Mouse (Mus musculus) lung, postnatal 4 days (tissue): ENCODE measurements around the gene Grb10.

Experiments
- DNase-seq, 2 experiments: peaks; one replicate each; pipeline ENCODE4 v3.0.0; 2021

Gene Grb10

DNA sequence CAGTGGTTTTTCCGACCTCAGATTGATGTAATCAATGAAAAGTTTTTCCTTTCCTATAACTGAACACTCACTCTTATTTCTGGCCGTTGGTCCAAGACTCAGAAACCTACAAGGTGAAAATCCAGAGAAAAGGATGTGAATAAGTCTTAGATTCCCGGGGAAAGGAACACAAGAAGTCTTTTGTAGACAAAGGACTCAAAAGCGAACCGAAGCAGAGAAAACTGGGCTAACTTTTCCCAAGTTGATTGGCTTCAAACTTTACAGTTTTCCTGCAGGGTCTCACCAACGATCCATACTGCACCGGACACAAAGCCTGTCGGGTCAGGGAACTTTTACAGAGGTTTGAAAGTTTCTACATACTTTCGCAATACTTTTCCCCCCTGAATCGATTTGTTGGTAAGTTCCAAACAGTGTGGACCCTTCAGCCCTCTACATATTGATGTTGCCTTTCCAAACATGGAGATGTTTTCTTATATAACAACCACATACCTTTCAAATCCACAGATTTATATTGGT is at the start of gene Grb10:
Gene Grb10, minus strand, starts transcription at position 214 of the 516 bp plus-strand sequence.
- no peak for DNase-seq

DNA sequence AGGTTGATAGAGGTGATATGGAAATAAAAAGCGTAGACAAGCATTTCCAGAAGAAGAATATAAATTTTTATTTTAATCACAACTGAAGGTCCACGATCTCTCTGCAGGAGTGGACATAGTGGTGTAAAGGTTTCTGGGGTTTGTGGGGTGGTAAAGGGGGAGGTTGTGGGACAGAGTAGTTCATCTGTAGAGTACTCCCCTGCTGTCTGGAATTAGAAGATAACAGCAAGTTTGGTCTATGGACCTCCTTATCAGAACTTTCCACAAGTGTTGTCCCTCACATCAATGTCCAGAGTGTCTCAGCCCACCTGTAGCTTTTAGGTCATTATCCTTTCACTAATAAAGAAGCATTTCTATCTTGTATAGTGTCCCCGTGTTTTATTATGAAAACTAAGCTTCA is 43.2 kb upstream of the Grb10 start:
- no peak for DNase-seq

DNA sequence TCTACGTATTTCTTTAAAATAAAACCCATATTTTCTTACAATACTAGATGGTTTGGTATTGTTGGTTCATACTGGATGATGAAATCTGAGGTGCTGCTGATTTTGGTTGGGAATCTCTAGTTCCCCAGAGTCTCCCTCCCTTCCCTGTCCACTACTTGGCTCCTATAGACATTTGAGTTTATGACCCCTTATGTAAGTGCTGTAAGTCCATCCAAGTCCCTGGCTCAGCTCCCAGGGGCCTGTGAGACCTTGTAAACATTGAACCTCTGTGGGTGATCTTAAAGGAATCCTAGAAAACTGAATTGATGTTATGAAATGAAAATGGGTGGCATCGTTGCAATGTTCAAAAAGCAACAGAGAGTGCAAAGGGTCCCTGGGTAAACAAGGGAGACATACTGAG is 40.7 kb upstream of the Grb10 start:
- DNase-seq, result no peak

DNA sequence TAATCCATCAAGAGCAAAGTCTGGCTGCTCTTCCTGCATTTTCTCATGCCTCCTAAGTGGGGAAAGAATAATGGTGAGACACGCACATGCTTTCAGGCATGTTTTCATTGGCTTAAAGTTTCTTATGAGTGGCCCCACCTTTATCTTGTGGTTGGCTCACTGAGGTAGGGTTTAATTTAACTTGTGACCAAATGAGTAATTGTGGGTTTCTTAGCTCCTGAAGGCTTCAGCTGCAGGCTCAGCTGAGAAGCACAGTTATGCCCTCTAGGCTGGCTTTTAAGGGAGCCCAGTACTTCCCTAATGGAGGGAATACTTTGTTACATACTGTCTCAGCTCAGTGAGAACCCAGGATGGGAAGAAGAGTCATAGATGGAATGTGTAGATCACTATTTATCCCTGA is 37.0 kb upstream of the Grb10 start:
- DNase-seq, result no peak

DNA sequence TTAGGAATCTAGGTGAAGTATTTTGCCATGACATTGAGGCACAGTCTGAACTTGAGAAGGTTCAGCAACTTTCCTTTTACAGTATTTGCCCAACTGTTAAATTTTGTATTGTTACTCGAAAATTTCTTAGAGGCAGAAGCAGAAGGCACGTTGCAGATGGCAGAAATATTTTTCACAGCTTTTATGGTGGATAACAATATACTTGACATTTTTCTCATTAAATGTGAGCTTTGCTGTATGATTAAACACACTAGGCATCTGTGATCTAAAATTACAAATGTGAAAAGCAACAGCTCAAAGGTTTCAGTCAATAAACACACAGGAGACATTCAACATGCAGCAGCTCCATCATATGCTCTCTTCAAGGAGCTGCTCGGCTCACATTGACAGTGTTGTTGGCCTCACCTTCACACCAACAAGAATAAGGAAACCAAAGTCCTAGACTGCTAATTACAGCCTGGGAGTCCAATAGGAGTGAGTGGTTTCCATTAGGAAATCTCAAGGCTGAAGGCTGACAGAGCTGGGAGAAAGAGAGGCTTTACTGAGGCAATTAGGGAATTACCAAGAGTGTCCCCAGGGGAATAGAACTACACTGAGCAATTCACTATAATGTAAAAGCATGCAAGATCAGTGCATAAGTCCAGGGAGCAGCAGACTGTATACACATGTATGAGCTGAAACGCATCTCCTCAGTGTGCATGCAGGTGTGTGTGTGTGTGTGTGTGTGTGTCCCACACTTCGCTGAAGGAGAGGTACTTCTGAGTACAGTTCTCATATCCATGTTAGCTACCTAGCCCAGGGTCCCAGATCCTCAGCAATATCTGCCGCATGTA is 35.1 kb upstream of the Grb10 start:
- DNase-seq, result no peak

DNA sequence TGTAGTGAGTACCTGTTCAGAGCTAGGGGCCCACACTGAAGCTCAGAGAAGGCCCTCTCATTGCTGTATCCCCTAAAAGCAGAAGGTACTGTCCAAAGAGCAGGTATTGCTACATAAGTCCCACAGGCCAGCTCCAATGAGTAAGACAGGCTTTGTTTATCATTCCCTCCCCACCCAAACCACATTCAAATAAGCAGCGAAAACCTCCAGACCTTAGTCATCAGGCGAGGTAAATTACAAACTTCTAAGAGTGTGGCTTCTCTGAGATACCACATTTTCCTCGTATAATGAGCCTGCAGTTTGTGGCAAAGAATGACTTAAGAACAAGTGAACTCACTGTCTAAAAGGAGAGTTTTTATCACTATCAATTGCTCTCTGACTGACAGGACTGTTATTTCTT is 33.8 kb upstream of the Grb10 start:
- DNase-seq, result no peak

DNA sequence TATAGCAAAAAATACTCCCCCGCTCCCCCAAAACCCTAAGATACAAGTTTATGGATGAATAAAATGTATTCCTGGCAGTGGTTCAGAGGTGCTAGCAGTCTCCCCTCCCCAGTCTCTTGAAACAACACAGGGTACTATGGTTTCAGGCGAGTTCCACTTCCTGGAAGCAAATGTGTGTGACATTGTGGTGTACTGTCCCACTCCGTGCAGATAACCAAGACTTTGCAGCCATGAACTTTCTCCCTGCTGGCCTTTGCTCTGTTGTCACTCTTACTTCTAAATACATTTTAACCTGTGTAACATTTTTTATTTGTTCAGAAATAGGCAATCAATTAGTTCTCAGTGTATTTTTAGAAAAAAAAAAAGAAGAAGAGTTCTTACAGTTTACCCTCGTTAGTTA is 20.5 kb upstream of the Grb10 start:
- DNase-seq, result no peak

DNA sequence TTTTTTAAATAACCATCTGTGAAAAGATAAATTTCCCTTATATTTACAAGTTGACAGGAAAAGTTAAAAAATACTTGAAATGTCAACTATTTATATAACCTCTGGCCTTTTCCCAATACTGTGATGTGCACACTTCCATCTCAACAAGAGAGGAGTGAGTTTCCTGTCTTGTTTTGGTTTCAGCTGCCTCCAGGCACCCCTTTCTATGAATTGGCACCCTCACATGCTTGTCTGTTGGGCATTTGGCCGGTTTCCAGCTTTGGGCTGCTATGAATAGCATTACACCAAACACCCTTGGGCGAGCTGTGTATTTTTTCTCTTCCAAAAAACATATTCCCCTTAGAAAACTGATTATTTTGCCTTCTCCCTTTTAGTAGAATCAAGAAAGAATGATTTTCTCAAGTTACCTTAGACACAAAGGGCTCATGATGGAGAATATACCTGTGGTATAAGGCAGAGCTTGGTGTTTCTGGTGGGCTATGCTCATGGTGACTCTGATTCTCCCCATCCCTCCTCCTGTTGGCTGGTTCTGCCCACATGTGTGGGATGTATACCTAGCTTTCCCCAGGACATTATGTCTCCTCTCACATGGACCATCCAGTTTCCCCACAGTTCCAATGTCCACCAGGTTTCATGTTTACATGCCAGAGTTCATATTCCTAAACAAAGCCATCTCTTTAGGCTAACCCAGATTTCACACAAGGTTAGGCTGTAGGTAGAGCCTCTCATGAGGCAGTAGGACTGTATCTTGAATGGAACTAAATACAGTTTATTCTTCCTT is 10.3 kb upstream of the Grb10 start:
- DNase-seq, result no peak

DNA sequence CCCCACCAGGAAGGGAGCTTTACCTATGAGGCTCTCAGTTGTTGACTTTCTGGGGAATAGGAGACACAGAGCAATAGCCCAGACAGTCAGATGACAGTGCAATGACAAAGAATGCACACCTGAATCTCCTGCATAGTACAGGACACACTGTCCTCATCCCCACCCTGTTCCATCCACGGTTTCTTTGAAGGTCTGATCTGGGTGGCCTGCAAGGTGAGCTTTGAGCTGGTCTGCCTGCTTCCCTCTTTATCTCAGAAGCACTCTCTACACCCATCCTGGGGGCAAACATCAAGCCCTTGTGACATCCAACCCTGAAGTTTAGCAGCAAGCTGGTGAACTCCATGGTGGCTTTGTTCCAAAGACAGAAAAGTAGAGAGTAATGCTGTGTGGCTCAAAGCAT is 9.7 kb upstream of the Grb10 start:
- DNase-seq, result no peak

DNA sequence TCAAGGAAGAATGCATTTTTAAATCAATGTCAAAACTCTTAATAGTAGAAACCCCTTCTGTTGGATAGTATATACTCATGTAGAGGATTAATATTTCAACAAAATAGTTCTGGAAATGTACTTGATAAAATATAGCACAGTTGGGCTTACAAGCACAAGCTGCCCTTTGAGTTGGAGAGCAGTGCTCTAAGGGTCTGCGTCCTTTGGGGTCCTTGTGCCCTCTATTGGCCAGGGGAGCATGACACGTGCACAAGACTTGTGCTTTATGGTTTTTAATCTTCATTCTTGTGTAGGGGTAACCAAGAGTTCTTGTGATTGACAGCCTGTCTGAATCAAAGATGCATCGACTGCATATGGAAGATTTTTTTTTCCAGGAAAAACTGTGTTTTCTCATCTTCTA is 5.8 kb upstream of the Grb10 start:
- DNase-seq, result no peak

DNA sequence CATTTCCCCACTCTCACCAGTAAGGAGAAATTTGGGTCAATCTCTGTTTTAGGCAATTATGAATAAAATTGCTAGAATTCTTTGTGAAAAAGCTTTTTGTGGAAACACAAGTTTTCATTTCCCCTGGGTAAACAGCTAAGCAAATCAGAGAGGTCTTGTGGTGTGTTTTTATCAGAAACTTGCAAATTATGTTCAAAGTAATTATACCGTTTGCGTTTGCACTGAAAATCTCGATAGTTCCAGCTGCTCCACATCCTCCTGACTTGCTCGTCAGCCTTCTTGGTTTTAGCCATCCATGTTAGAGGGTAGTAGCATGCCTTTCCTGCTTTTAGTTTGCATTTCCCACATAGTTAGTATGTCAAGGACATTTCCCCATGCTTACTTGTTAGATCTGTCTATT is 3.3 kb upstream of the Grb10 start:
- DNase-seq, result no peak

DNA sequence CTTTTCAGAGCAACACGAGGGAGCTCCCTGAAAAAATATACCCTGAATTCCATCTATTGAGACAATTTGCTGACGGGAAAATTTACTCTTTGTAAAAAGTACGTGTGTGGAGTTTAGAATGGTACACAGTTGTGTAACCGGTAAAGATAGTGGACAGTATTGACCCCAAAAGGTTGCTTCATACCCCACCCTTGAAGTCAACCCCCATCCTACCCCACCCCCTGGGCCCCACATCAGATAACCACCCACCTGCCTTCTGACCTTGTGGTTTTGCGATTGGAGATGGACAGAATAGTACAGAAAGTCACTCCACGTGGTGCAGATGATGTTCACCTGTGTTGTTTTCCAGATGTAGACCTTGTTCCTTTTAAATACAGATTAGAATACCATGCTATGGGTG is 2.9 kb upstream of the Grb10 start:
- DNase-seq, result no peak

DNA sequence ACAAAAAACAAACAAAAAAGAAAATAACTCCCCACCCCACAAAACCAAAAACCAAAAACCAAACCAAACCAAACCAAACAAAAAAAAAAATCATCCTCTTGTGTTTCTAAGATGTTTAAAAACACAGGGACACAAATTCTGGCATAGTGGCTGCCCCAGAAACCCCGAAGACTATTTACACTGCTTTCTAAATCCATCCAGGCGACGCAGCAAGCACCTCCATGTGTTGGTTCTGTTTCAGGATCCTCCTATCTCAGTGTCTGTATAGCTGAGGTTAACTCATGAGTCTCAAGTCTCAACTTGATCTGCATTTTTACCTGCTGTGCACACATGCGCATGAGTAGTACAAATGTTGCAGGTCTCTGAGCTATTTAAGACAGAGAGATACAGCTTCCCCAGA is 1.9 kb upstream of the Grb10 start:
- no peak for DNase-seq

DNA sequence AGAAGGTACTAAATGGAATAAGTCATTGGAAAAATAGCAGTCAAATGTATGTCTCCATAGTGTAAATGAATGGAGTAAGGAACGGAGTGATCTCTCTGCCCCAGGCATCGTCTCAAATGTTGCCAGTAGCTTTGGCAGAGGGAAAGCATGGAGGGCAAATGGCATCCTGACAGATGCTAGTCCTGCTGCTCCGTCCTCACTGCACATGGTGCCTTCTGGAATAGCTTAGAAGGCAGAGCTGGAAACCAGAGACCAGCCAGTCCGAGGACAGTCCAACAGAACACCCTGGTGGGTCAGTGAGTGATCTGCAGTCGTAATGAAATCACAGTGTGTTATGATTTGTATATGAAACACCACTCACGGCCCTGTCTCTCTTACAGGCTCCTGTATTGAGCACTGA is 1.3 kb upstream of the Grb10 start:
- DNase-seq, result peak in 1 of 2 experiments; percentile 31

DNA sequence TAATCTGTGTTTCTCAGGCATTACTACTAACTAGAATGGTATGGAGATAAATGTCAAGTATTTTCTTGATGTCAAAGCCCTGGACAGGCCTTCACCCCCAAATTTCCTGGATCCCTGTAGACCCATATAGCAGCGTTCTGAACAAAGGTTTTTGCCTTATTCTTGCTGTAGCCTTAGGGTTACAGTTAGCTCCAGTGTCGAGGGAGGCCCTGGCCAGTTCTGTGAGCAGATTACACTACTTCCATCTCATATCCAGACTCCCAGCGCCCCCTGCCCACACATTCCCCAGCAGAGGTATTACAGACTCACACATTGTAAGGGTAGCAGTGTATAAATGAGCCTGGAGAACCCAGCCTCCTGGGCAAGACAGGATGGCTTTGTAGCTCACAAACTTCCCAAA is 615 bp upstream of the Grb10 start:
- DNase-seq, result peak; percentile 28 to 42

DNA sequence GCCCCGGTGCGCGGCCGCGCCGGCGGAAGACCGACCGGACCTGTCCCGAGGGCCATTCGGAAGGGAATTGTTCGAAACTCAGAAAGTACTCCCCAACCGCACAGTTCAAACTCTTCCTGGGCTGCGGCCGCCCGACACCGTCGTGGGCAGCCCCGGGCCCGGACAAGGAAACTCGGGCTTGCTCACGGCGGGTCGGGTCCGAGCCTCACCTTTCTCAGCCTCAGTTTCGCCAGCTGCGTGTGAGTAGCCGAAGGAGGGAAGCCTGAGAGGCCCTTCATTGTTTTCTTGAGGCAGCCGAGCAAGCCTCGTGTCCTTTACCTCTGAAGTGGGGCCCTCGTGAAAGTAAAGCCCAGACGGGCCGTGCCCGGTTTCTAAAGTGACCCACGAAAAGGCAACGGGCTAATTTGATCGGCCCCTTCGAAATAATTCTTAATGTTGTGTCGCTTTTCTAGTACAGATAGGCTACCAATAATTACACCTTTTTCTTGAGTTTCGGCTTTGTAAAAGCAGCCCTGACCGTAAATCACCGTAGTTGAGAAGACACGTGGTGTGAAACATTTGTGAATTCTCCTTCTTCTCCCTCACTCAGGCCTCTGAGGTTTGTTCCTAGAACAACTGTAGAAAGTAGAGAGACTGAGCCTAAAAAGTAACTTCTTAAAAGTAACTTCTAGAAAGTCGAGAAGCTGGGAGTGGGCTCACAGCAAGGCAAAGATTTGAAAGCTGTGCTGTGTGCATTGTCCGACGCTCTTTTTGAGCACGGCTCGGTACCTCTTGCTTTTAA is 604 bp downstream of the Grb10 start:
- no peak for DNase-seq

DNA sequence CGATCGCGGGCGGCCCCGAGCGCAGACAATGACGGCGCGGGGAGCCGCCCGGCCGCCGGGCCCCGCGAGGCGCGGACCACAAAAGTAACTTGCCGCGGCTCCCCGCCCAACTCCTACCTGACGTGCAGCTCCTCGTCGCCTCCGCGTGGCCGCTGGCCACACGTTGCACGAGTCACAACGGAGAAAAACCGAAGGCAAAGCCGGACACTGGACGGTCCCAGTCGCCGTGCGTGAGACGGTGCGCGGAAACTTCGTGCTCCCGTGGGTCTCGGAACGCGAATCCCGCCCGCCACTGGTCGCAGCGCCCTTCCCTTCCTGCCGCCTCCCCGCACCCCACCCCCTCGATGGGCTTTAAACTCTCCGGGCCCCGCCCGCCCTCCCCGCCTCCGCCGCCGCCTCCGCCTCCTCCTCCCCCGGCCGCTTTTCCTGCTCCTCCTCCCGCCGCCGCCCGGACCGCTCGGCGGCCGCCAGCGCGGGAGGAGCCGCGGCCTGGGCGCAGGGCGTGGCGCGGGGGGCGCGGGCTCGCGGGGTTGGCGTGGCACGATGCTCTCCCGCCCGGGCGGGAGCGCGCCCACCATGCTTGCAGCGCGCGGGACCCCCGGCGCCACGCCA is 1.3 kb downstream of the Grb10 start:
- DNase-seq, result peak; percentile 72 to 83

DNA sequence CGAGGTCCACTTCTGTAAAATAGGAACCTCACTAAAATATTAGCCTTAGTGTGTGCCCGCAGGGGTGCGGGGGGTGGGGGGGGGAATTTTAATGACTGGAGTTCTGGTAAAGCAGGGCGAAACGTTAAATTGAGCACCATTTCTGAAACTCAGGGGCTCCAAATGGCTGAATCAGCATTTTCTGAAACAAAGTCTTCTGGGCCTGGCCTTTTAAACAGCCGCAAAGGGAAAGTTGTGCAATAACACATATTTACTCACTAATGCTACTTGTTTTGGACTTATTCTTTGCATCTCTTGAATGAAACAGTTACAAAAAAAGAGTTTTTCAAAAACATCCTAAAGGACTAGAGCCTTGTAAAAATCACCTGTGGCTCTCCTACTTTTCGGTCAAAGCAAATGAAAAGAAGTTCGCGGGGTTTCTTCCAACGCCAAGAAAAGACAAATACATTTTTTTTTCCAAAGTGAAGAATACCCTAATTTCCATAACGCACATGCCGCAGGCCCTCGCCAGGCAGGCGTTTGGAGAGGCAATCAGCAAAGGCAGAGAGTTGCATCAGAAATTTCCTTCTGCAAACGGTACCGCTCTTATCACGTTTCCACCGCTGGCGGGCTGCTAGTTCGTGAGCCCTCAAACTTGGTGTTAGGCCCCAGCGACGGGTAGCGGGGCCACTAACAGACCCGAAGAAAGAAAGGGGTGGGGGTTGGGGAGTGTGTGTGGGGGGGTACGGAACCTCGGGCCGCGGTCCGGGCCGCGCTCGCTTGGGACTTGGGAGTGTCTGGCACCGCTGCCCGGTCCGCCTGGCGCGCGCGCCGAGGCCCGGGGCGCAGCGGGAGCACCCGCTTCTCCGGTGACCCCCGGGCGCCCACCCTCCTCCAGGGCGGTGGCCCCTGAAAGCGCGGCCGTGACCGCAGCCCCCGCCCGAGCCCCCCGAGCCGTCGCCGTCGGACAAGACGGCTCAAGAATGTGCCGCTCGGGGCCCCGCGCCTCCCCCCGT is 2.3 kb downstream of the Grb10 start:
- peak; percentile 19 to 38 for DNase-seq

DNA sequence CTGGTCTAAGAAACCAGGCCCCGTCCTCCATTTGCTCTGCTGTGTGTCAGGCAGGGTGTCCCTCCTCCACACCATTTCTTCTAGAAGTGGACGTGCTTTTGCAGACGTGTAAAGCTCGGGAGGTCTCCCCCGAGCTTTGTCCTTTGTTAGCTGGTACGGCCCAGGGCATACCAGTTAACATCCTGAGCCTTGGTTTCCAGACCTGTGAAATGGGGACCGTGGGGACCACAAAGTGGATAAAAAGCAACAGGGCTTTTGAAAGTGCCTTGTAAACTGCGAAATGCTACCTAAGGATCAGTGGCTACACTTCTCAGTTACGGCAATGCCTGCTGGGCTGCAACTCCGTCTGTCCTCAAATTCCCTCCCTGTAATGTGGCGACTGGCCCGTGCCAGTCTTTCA is 3.2 kb downstream of the Grb10 start:
- DNase-seq, result no peak

DNA sequence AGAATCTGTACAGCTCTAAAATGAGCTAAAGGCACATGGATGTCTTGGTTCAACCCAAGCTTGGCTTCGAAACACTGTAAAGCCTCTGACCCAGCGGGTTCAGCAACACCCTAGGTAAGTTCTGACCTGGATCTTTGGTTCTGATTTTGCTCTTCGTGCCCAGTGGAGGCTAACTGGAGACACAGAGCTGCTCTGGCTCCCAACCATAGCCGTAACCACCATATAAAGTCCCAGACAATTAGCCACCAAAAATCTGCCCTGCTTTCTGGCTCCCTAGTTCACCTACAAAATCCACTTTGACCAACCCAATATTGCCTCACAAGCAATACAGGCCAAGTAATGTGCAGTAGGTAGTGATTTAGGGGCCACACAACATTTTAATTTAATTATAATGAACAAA is 3.7 kb downstream of the Grb10 start:
- DNase-seq, result no peak

DNA sequence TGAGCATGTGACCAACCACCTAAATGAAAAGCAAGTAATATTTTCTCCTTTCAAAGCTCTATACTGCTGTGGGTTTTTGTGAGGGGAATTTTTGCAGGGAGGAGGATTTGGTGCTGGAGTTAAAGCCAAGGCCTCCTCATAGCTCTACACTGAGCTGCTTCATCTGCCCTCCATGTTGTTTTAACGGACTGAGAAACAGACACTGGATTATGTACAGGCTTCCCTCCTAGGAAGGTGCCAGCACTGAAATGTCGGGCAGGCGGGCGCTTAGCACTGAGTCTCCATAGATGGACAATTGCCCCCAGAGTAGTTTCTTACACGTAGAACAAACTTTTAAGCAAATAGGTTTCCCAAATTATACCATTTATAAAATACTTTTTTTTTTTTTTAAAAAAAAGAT is 4.1 kb downstream of the Grb10 start:
- no peak for DNase-seq

DNA sequence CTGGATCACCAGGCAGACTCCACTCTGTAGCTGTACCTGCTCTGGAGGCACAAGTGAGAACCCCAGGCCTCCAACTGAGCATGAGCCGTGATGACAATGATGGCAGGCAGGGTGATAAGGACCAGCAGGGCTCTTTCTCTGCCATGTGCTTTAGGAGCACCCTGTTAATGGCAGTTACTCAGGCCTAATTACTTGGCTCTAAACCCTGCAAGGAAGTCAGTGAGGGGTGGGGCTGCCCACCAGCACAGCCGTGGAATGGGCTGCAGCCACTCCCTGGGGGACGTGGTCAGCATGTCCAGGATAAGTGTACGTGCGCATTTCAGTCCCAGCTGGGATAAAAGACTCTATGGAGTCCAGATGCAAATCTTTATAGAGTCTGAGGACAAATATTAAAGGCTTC is 5.7 kb downstream of the Grb10 start:
- DNase-seq, result peak; percentile 19 to 59
